Mouse (Mus musculus): ENCODE results near the gene Ccdc191. TPM values are rescaled to one million over a fixed set of nuclear protein-coding genes. Genes with fewer than 3 reads are reported as not detected.

The Ccdc191 gene
- polyA plus RNA-seq, 1 experiment from 2014 or later = 6.6 TPM

GRCm38 (mm10) chr16:43979328-43980109 lies 89.9 kb downstream of the Ccdc191 start, which contains the start of gene Zdhhc23:
Gene Zdhhc23, minus strand, starts transcription at chr16:43979791.
- Histone ChIP-seq H3K27me3 (replicated peaks; ENCODE audit: control insufficient read depth, insufficient read depth, low read length) (no peaks in the 10 kb centered on the region), H3K27ac (ENCODE audit: low read depth, low read length) (no peak within 1 kb of the TSS), H3K4me3 (ENCODE audit: low read depth, low read length) (peak within 1 kb of the TSS; percentile 70), H3K9ac (ENCODE audit: low read length) (peak within 1 kb of the TSS; percentile 66), H3K4me2 (ENCODE audit: low read length) (peak within 1 kb of the TSS; percentile 99), H3K4me1 (ENCODE audit: control insufficient read depth, insufficient read depth, low read length) (peaks cover 3% of the 10 kb centered on the region; the same call in 1 of the 2 replicates), H3K9me3 (replicated peaks; ENCODE audit: control insufficient read depth, low read length) (no peaks in the 10 kb centered on the region), H3K36me3 (ENCODE audit: control insufficient read depth, insufficient read depth, low read length) (no peaks in the 10 kb centered on the region)
- peak; percentile 23 for DNase-seq (ENCODE audit: low spot score)
- peak; percentile 79 for ATAC-seq
- under 1% methylated on average over 94 of the region's 103 CpGs for WGBS

- WGBS = 30% methylated on average over 9 of the region's 9 CpGs
- H3K9ac ChIP-seq (ENCODE audit: low read length) = peak overlapping the region; percentile 66
- H3K36me3 ChIP-seq (ENCODE audit: control insufficient read depth, insufficient read depth, low read length) = no peaks in the 10 kb centered on the region
- DNase-seq (ENCODE audit: low spot score) = no peak
- no peaks in the 10 kb centered on the region for H3K9me3 ChIP-seq (replicated peaks; ENCODE audit: control insufficient read depth, low read length)
- H3K4me3 ChIP-seq (ENCODE audit: low read depth, low read length) = peak overlapping the region; percentile 70
- peaks cover 3% of the 10 kb centered on the region; the same call in 1 of the 2 replicates for H3K4me1 ChIP-seq (ENCODE audit: control insufficient read depth, insufficient read depth, low read length)
- peak overlapping the region; percentile 99 for H3K4me2 ChIP-seq (ENCODE audit: low read length)
- no peak for ATAC-seq
- H3K27me3 ChIP-seq (replicated peaks; ENCODE audit: control insufficient read depth, insufficient read depth, low read length) = no peaks in the 10 kb centered on the region
- H3K27ac ChIP-seq (ENCODE audit: low read depth, low read length) = no peak overlapping the region
Measured at GRCm38 (mm10) chr16:43980110-43980609, 90.6 kb downstream of the Ccdc191 start.

GRCm38 (mm10) chr16:43986299-43986698 lies 96.7 kb downstream of the Ccdc191 start:
- Histone ChIP-seq H3K4me3 (ENCODE audit: low read depth, low read length) (no peak overlapping the region), H3K27me3 (replicated peaks; ENCODE audit: control insufficient read depth, insufficient read depth, low read length) (no peaks in the 10 kb centered on the region), H3K9me3 (replicated peaks; ENCODE audit: control insufficient read depth, low read length) (no peaks in the 10 kb centered on the region), H3K4me2 (ENCODE audit: low read length) (no peak overlapping the region), H3K27ac (ENCODE audit: low read depth, low read length) (no peak overlapping the region), H3K36me3 (ENCODE audit: control insufficient read depth, insufficient read depth, low read length) (no peaks in the 10 kb centered on the region), H3K4me1 (ENCODE audit: control insufficient read depth, insufficient read depth, low read length) (no peaks in the 10 kb centered on the region), H3K9ac (ENCODE audit: low read length) (no peak overlapping the region)
- DNase-seq (ENCODE audit: low spot score) (no peak), ATAC-seq (no peak)
- WGBS = 95% methylated on average over 4 of the region's 4 CpGs

- Histone ChIP-seq H3K36me3 (ENCODE audit: control insufficient read depth, insufficient read depth, low read length) (no peaks in the 10 kb centered on the region), H3K9ac (ENCODE audit: low read length) (no peak overlapping the region), H3K27me3 (replicated peaks; ENCODE audit: control insufficient read depth, insufficient read depth, low read length) (no peaks in the 10 kb centered on the region), H3K9me3 (replicated peaks; ENCODE audit: control insufficient read depth, low read length) (no peaks in the 10 kb centered on the region), H3K27ac (ENCODE audit: low read depth, low read length) (no peak overlapping the region), H3K4me2 (ENCODE audit: low read length) (no peak overlapping the region), H3K4me1 (ENCODE audit: control insufficient read depth, insufficient read depth, low read length) (no peaks in the 10 kb centered on the region), H3K4me3 (ENCODE audit: low read depth, low read length) (no peak overlapping the region)
- no peak for DNase-seq (ENCODE audit: low spot score)
- ATAC-seq = no peak
- WGBS = 87% methylated on average over 3 of the region's 3 CpGs
Measured at GRCm38 (mm10) chr16:43994623-43995022, 105.0 kb downstream of the Ccdc191 start.

GRCm38 (mm10) chr16:43999111-43999510 lies 109.5 kb downstream of the Ccdc191 start:
- Histone ChIP-seq H3K4me3 (ENCODE audit: low read depth, low read length) (no peak overlapping the region), H3K27me3 (replicated peaks; ENCODE audit: control insufficient read depth, insufficient read depth, low read length) (no peaks in the 10 kb centered on the region), H3K9me3 (replicated peaks; ENCODE audit: control insufficient read depth, low read length) (no peaks in the 10 kb centered on the region), H3K4me1 (ENCODE audit: control insufficient read depth, insufficient read depth, low read length) (no peaks in the 10 kb centered on the region), H3K36me3 (ENCODE audit: control insufficient read depth, insufficient read depth, low read length) (no peaks in the 10 kb centered on the region), H3K27ac (ENCODE audit: low read depth, low read length) (no peak overlapping the region), H3K4me2 (ENCODE audit: low read length) (no peak overlapping the region), H3K9ac (ENCODE audit: low read length) (no peak overlapping the region)
- WGBS = 77% methylated on average over 8 of the region's 8 CpGs
- ATAC-seq (no peak), DNase-seq (ENCODE audit: low spot score) (no peak)

- no peak overlapping the region for H3K4me3 ChIP-seq (ENCODE audit: low read depth, low read length)
- ATAC-seq (no peak), DNase-seq (ENCODE audit: low spot score) (no peak)
- H3K27me3 ChIP-seq (replicated peaks; ENCODE audit: control insufficient read depth, insufficient read depth, low read length) = no peaks in the 10 kb centered on the region
- no peak overlapping the region for H3K9ac ChIP-seq (ENCODE audit: low read length)
- H3K4me2 ChIP-seq (ENCODE audit: low read length) = no peak overlapping the region
- H3K4me1 ChIP-seq (ENCODE audit: control insufficient read depth, insufficient read depth, low read length) = no peaks in the 10 kb centered on the region
- WGBS = 70% methylated on average over 5 of the region's 5 CpGs
- no peak overlapping the region for H3K27ac ChIP-seq (ENCODE audit: low read depth, low read length)
- H3K9me3 ChIP-seq (replicated peaks; ENCODE audit: control insufficient read depth, low read length) = no peaks in the 10 kb centered on the region
- H3K36me3 ChIP-seq (ENCODE audit: control insufficient read depth, insufficient read depth, low read length) = no peaks in the 10 kb centered on the region
Measured at GRCm38 (mm10) chr16:43999541-43999940, 109.9 kb downstream of the Ccdc191 start.

- 79% methylated on average over 5 of the region's 5 CpGs for WGBS
- Histone ChIP-seq H3K36me3 (ENCODE audit: control insufficient read depth, insufficient read depth, low read length) (no peaks in the 10 kb centered on the region), H3K27ac (ENCODE audit: low read depth, low read length) (no peak overlapping the region), H3K4me3 (ENCODE audit: low read depth, low read length) (no peak overlapping the region), H3K9me3 (replicated peaks; ENCODE audit: control insufficient read depth, low read length) (no peaks in the 10 kb centered on the region), H3K4me2 (ENCODE audit: low read length) (no peak overlapping the region), H3K9ac (ENCODE audit: low read length) (no peak overlapping the region), H3K27me3 (replicated peaks; ENCODE audit: control insufficient read depth, insufficient read depth, low read length) (no peaks in the 10 kb centered on the region), H3K4me1 (ENCODE audit: control insufficient read depth, insufficient read depth, low read length) (no peaks in the 10 kb centered on the region)
- DNase-seq (ENCODE audit: low spot score) (no peak), ATAC-seq (no peak)
Measured at GRCm38 (mm10) chr16:44002086-44002485, 112.5 kb downstream of the Ccdc191 start.

- Histone ChIP-seq H3K9me3 (replicated peaks; ENCODE audit: control insufficient read depth, low read length) (no peaks in the 10 kb centered on the region), H3K4me1 (ENCODE audit: control insufficient read depth, insufficient read depth, low read length) (no peaks in the 10 kb centered on the region), H3K27me3 (replicated peaks; ENCODE audit: control insufficient read depth, insufficient read depth, low read length) (no peaks in the 10 kb centered on the region), H3K27ac (ENCODE audit: low read depth, low read length) (no peak overlapping the region), H3K4me3 (ENCODE audit: low read depth, low read length) (no peak overlapping the region), H3K4me2 (ENCODE audit: low read length) (no peak overlapping the region), H3K9ac (ENCODE audit: low read length) (no peak overlapping the region), H3K36me3 (ENCODE audit: control insufficient read depth, insufficient read depth, low read length) (no peaks in the 10 kb centered on the region)
- no peak for ATAC-seq
- no peak for DNase-seq (ENCODE audit: low spot score)
- 71% methylated on average over 5 of the region's 5 CpGs for WGBS
Measured at GRCm38 (mm10) chr16:44011010-44011409, 121.4 kb downstream of the Ccdc191 start.

All from forebrain, embryonic 14.5 days (tissue).